Comparison of ENCODE assay signal across 9 mouse cellular contexts in genomic region chr11:85313361-85313760, GRCm38 (mm10). TPM values are rescaled to one million over a fixed set of nuclear protein-coding genes. Genes with fewer than 3 reads are reported as not detected.
DNase-seq lines count a peak whose midpoint lies in the region; ATAC-seq and TF ChIP-seq lines count a peak whose summit lies in the region.
"Had no signal": no experiment of that assay in that cellular context is flagged by ENCODE, and none has a peak within 500 bp of the region (broad histone marks: within the 10 kb centered on the region; RNA-seq: fewer than 3 reads in every experiment).

No protein-coding gene starts in this region.

- H3K4me2 ChIP-seq in forebrain, embryonic 11.5 days (ENCODE audit: low read depth, low read length, severe bottlenecking), result peak overlapping the region; percentile 49
- peak overlapping the region; percentile 86 for H3K4me2 ChIP-seq in intestine, embryonic 15.5 days (replicated peaks)
- H3K4me2 ChIP-seq in midbrain, postnatal 0 days (ENCODE audit: low read depth, low read length, poor library complexity, severe bottlenecking), result peak overlapping the region; percentile 93

- no peaks in the 10 kb centered on the region for H3K27me3 ChIP-seq in forebrain, embryonic 11.5 days (ENCODE audit: control insufficient read depth, insufficient read depth, low read length)
- no peaks in the 10 kb centered on the region for H3K27me3 ChIP-seq in intestine, embryonic 15.5 days (replicated peaks)
- no peaks in the 10 kb centered on the region for H3K27me3 ChIP-seq in midbrain, postnatal 0 days (ENCODE audit: insufficient read depth, low read length)

- H3K9me3 ChIP-seq in forebrain, embryonic 11.5 days (ENCODE audit: control insufficient read depth, low read length), result no peaks in the 10 kb centered on the region
- H3K9me3 ChIP-seq in intestine, embryonic 15.5 days, result no peaks in the 10 kb centered on the region
- H3K9me3 ChIP-seq in midbrain, postnatal 0 days (ENCODE audit: low read length), result no peaks in the 10 kb centered on the region

- H3K36me3 ChIP-seq in forebrain, embryonic 11.5 days (ENCODE audit: control insufficient read depth, insufficient read depth, low read length), result no peaks in the 10 kb centered on the region; the same call in 1 of the 2 replicates
- peaks cover 4% of the 10 kb centered on the region; the same call in 1 of the 2 replicates for H3K36me3 ChIP-seq in intestine, embryonic 15.5 days
- H3K36me3 ChIP-seq in midbrain, postnatal 0 days (ENCODE audit: insufficient read depth, low read length), result no peaks in the 10 kb centered on the region

- WGBS in forebrain, embryonic 11.5 days, result 86% methylated on average over 3 of the region's 3 CpGs
- WGBS in intestine, embryonic 15.5 days, result 77% methylated on average over 3 of the region's 3 CpGs
- WGBS in midbrain, postnatal 0 days, result 85% methylated on average over 3 of the region's 3 CpGs

- H3K27ac ChIP-seq in layer of hippocampus, adult 2 months, result no peak overlapping the region
- no peak overlapping the region for H3K27ac ChIP-seq in forebrain, embryonic 11.5 days (ENCODE audit: low read depth, low read length)
- H3K27ac ChIP-seq in intestine, embryonic 15.5 days, result no peak overlapping the region
- H3K27ac ChIP-seq in midbrain, postnatal 0 days (ENCODE audit: low read depth, low read length), result no peak overlapping the region

- no peak for DNase-seq in layer of hippocampus, adult 2 months (ENCODE audit: low spot score in 2 of 2)
- no peak for DNase-seq in layer of hippocampus, postnatal 14 days (ENCODE audit: low spot score in 2 of 2)
- no peak for DNase-seq in forebrain, embryonic 11.5 days (ENCODE audit: low spot score)
- DNase-seq in midbrain, postnatal 0 days (ENCODE audit: low spot score), result no peak
- no peak for DNase-seq in testis, postnatal 14 days (ENCODE audit: low spot score)
- no peak for DNase-seq in gastrocnemius, adult 18-20 months (ENCODE audit: low spot score)
- no peak for DNase-seq in cerebellum, postnatal 4 days (ENCODE audit: low spot score in 2 of 2)
- DNase-seq: thymus, postnatal 25 days had no signal

- no peak for TF ChIP-seq CTCF in layer of hippocampus, adult 2 months (conservative IDR thresholded peaks at IDR 0.05)
- no peak for TF ChIP-seq CTCF in midbrain, postnatal 0 days (IDR thresholded peaks at IDR 0.05)

- peak overlapping the region; percentile 20; the same call in 1 of the 2 replicates for H3K9ac ChIP-seq in forebrain, embryonic 11.5 days (ENCODE audit: low read length)
- no peak overlapping the region for H3K9ac ChIP-seq in intestine, embryonic 15.5 days
- no peak overlapping the region for H3K9ac ChIP-seq in midbrain, postnatal 0 days (replicated peaks; ENCODE audit: low read length, poor library complexity, severe bottlenecking)

- ATAC-seq in forebrain, embryonic 11.5 days (replicated peaks; ENCODE audit: low FRiP score), result no peak
- ATAC-seq in intestine, embryonic 15.5 days, result no peak
- no peak for ATAC-seq in midbrain, postnatal 0 days (ENCODE audit: low FRiP score)

- H3K4me1 ChIP-seq in forebrain, embryonic 11.5 days (replicated peaks; ENCODE audit: control insufficient read depth, insufficient read depth, low read length), result peaks cover 4% of the 10 kb centered on the region
- peaks cover 4% of the 10 kb centered on the region; the same call in 1 of the 2 replicates for H3K4me1 ChIP-seq in intestine, embryonic 15.5 days (replicated peaks)
- no peaks in the 10 kb centered on the region for H3K4me1 ChIP-seq in midbrain, postnatal 0 days (ENCODE audit: insufficient read depth, low read length)

- H3K4me3 ChIP-seq in layer of hippocampus, adult 2 months, result peak overlapping the region; percentile 94
- peak overlapping the region; percentile 0; the same call in 1 of the 2 replicates for H3K4me3 ChIP-seq in forebrain, embryonic 11.5 days (ENCODE audit: low read depth, low read length)
- H3K4me3 ChIP-seq in intestine, embryonic 15.5 days (replicated peaks), result peak overlapping the region; percentile 72; the same call in 1 of the 2 replicates
- H3K4me3 ChIP-seq in midbrain, postnatal 0 days (ENCODE audit: low read depth, low read length), result peak overlapping the region; percentile 91; the same call in 1 of the 2 replicates

RNA-seq across cellular contexts. Expression of gene Ppm1d, which starts 2.3 kb away (rescaled TPM):
- 10 to 100 TPM; 13.6 to 16.3 TPM for total RNA-seq in layer of hippocampus, adult 2 months (2021)
- 10 to 100 TPM; 15.3 to 15.4 TPM for total RNA-seq in layer of hippocampus, postnatal 14 days (2021)
- polyA plus RNA-seq in forebrain, embryonic 11.5 days (2014; fragmentation: Nextera tagmentation; extraction: Ambion mirVana), result 29.6 and 30.4 TPM in 2 replicates
- polyA plus RNA-seq in intestine, embryonic 15.5 days (2015; fragmentation: Nextera tagmentation; extraction: Ambion mirVana), result 13.2 and 13.8 TPM in 2 replicates
- total RNA-seq in midbrain, postnatal 0 days (2014; rRNA removed), result 17.3 and 20.5 TPM in 2 replicates
- polyA plus RNA-seq in midbrain, postnatal 0 days (2015; fragmentation: Nextera tagmentation; extraction: Ambion mirVana), result 11.5 and 12.6 TPM in 2 replicates
- total RNA-seq in gastrocnemius, adult 18-20 months (2021), result 1 to 10 TPM; 4.6 to 5.1 TPM

RNA-seq across cellular contexts. Expression of gene Bcas3, which starts 39.6 kb away (rescaled TPM):
- 10 to 100 TPM; 67.6 to 75.1 TPM for total RNA-seq in layer of hippocampus, adult 2 months (2021)
- 10 to 100 TPM; 53.6 to 56.1 TPM for total RNA-seq in layer of hippocampus, postnatal 14 days (2021)
- 17.3 and 17.9 TPM in 2 replicates for polyA plus RNA-seq in forebrain, embryonic 11.5 days (2014; fragmentation: Nextera tagmentation; extraction: Ambion mirVana)
- polyA plus RNA-seq in intestine, embryonic 15.5 days (2015; fragmentation: Nextera tagmentation; extraction: Ambion mirVana), result 13.4 and 14.7 TPM in 2 replicates
- 34.7 and 36.3 TPM in 2 replicates for total RNA-seq in midbrain, postnatal 0 days (2014; rRNA removed)
- 28.4 and 32.7 TPM in 2 replicates for polyA plus RNA-seq in midbrain, postnatal 0 days (2015; fragmentation: Nextera tagmentation; extraction: Ambion mirVana)
- 10 to 100 TPM; 40.7 to 47.3 TPM for total RNA-seq in gastrocnemius, adult 18-20 months (2021)

Comparison
In these comparisons a context has a peak if more than half of its experiments do, and no peak if none do; other contexts are left out.
1. H3K4me3 ChIP-seq: peak in every context shown above with its lines; median percentile 94 in layer of hippocampus, adult 2 months; 91 in midbrain, postnatal 0 days; 72 in intestine, embryonic 15.5 days; 0 in forebrain, embryonic 11.5 days.